Mouse (Mus musculus): Measurements from ENCODE around the gene Prpf19. TPM values are rescaled to one million over a fixed set of nuclear protein-coding genes. Genes with fewer than 3 reads are reported as not detected.

Gene Prpf19
- polyA plus RNA-seq, 1 experiment from 2014 or later: 58.4 TPM

DNA sequence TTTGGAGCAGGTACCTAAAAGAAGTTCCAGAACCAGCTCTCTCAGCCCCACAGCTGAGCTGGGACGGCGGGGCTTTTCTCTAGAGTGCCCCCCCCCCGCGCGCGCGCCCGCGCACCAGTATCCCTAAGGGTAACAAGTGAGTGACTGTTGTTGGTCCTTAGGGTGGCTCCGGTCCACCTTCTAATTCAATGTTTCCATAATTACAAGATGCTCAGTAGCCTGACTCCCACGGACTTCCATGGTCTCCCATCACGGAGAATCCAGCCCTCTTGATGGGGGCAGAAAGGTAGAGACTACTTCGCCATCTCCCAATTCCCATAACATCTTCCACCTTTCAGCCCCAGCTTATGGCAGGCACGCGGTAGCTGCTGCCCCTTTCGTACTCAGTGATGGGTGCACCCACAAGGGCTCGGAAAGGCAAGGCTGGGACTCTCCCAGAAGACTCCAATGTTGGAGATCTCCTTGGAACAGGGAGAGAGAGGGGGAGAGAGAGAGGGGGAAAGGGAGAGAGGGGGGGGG lies 26.3 kb upstream of the Prpf19 start:
- Histone ChIP-seq H3K4me1 (ENCODE audit: control insufficient read depth, insufficient read depth, low read length) (peaks cover 17% of the 10 kb centered on the region), H3K9me3 (ENCODE audit: control insufficient read depth, low read length) (no peaks in the 10 kb centered on the region), H3K27me3 (ENCODE audit: control insufficient read depth, insufficient read depth, low read length) (no peaks in the 10 kb centered on the region), H3K9ac (ENCODE audit: low read length) (peak overlapping the region; percentile 96), H3K4me3 (ENCODE audit: low read depth, low read length) (peak overlapping the region; percentile 86), H3K27ac (ENCODE audit: low read depth, low read length) (0 out of 2 replicates have a peak overlapping the region, but pooled peaks have one; percentile 93), H3K36me3 (ENCODE audit: control insufficient read depth, insufficient read depth, low read length) (peaks cover 35% of the 10 kb centered on the region), H3K4me2 (peak overlapping the region; percentile 90)
- DNase-seq (ENCODE audit: low spot score, missing footprints): peak; percentile 95
- WGBS: 1% methylated on average over 17 of the region's 17 CpGs
- ATAC-seq (ENCODE audit: low FRiP score): peak; percentile 43

- WGBS: under 1% methylated on average over 43 of the region's 43 CpGs
- no peaks in the 10 kb centered on the region for H3K27me3 ChIP-seq (ENCODE audit: control insufficient read depth, insufficient read depth, low read length)
- H3K4me1 ChIP-seq (ENCODE audit: control insufficient read depth, insufficient read depth, low read length): peaks cover 17% of the 10 kb centered on the region
- peak overlapping the region; percentile 93 for H3K27ac ChIP-seq (ENCODE audit: low read depth, low read length)
- peak overlapping the region; percentile 96 for H3K9ac ChIP-seq (ENCODE audit: low read length)
- H3K36me3 ChIP-seq (ENCODE audit: control insufficient read depth, insufficient read depth, low read length): peaks cover 32% of the 10 kb centered on the region
- H3K4me2 ChIP-seq: peak overlapping the region; percentile 90
- ATAC-seq (ENCODE audit: low FRiP score) (peak; percentile 95), DNase-seq (ENCODE audit: low spot score, missing footprints) (peak; percentile 98)
- peak overlapping the region; percentile 86 for H3K4me3 ChIP-seq (ENCODE audit: low read depth, low read length)
- no peaks in the 10 kb centered on the region for H3K9me3 ChIP-seq (ENCODE audit: control insufficient read depth, low read length)
These were observed 25.7 kb upstream of the Prpf19 start for GRCm38 (mm10) chr19:10869241-10869885.

GRCm38 (mm10) chr19:10869886-10870527 lies 25.0 kb upstream of the Prpf19 start, which contains the start of gene Tmem132a:
Tmem132a (minus strand) TSS chr19:10869940.
- WGBS: 6% methylated on average over 8 of the region's 8 CpGs
- peak within 1 kb of the TSS; percentile 96 for H3K9ac ChIP-seq (ENCODE audit: low read length)
- peaks cover 17% of the 10 kb centered on the region for H3K4me1 ChIP-seq (ENCODE audit: control insufficient read depth, insufficient read depth, low read length)
- H3K4me2 ChIP-seq: peak within 1 kb of the TSS; percentile 90
- no peaks in the 10 kb centered on the region for H3K27me3 ChIP-seq (ENCODE audit: control insufficient read depth, insufficient read depth, low read length)
- peak; percentile 53 for ATAC-seq (ENCODE audit: low FRiP score)
- H3K27ac ChIP-seq (ENCODE audit: low read depth, low read length): peak within 1 kb of the TSS; percentile 93
- H3K36me3 ChIP-seq (ENCODE audit: control insufficient read depth, insufficient read depth, low read length): peaks cover 28% of the 10 kb centered on the region
- H3K9me3 ChIP-seq (ENCODE audit: control insufficient read depth, low read length): no peaks in the 10 kb centered on the region
- H3K4me3 ChIP-seq (ENCODE audit: low read depth, low read length): peak within 1 kb of the TSS; percentile 86
- DNase-seq (ENCODE audit: low spot score, missing footprints): no peak

DNA sequence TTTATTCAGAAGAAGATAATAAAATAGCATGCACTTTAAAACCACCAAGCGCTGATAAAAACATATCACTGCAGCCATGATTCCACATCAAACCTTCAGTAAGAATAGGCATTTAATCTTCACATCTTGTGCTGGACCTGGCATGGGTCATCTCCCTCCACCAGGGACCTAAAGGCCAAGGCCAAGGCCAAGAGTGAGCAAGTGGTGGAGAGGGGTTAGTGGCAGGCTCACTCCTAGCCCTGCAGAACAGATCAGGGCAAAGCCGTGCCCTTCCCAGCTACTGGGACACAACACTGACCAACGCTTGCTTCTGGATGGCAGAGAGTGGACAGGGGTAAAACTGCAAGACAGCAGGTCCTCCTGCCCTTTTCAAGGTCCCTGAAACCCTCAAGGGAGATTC lies 24.4 kb upstream of the Prpf19 start:
- no peak overlapping the region for H3K9ac ChIP-seq (ENCODE audit: low read length)

DNA sequence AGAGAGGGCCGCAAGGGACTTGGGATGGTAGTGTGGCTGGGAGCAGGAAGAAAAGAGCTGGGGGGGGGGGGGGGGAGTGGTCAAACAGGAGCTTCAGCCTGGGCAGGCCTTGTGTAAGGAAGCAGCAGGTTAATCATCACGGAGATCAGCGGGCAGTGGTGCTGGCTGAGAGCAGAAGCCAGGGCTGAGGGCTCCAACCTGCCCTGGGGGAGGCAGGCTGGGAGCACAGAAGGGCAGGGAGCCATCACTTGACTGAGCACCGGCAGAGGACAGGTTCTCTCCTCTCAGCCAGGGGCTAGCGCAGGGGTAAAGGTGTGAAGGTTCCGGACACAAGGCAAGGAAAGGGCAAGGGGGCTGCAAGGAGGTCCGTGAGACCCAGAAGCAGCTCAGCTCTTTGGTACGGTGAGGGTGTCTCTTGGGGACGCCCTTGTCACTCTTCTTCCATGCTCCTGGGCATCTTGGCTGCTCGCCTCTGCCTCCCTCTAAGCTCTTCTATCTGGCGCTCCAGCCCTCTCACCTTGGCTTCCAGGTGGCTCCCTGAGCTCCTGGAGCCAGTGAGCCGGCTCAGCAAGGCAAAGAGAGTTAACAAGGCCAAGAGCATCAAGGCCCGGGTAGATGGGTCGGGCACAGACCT lies 23.6 kb upstream of the Prpf19 start:
- DNase-seq (ENCODE audit: low spot score, missing footprints): no peak
- Histone ChIP-seq H3K4me2 (no peak overlapping the region), H3K4me1 (ENCODE audit: control insufficient read depth, insufficient read depth, low read length) (peaks cover 17% of the 10 kb centered on the region), H3K9ac (ENCODE audit: low read length) (no peak overlapping the region), H3K4me3 (ENCODE audit: low read depth, low read length) (no peak overlapping the region), H3K36me3 (ENCODE audit: control insufficient read depth, insufficient read depth, low read length) (peaks cover 17% of the 10 kb centered on the region), H3K27ac (ENCODE audit: low read depth, low read length) (no peak overlapping the region), H3K9me3 (ENCODE audit: control insufficient read depth, low read length) (no peaks in the 10 kb centered on the region), H3K27me3 (ENCODE audit: control insufficient read depth, insufficient read depth, low read length) (no peaks in the 10 kb centered on the region)
- ATAC-seq (ENCODE audit: low FRiP score): no peak
- 78% methylated on average over 14 of the region's 14 CpGs for WGBS

More for the DNA sequence above, 24.4 kb upstream of the Prpf19 start:
- no peak overlapping the region for H3K4me3 ChIP-seq (ENCODE audit: low read depth, low read length)
- no peak overlapping the region for H3K27ac ChIP-seq (ENCODE audit: low read depth, low read length)
- H3K9me3 ChIP-seq (ENCODE audit: control insufficient read depth, low read length): no peaks in the 10 kb centered on the region
- H3K4me2 ChIP-seq: no peak overlapping the region
- WGBS: 89% methylated on average over 3 of the region's 3 CpGs
- H3K4me1 ChIP-seq (ENCODE audit: control insufficient read depth, insufficient read depth, low read length): peaks cover 17% of the 10 kb centered on the region
- H3K36me3 ChIP-seq (ENCODE audit: control insufficient read depth, insufficient read depth, low read length): peaks cover 21% of the 10 kb centered on the region
- DNase-seq (ENCODE audit: low spot score, missing footprints): no peak
- ATAC-seq (ENCODE audit: low FRiP score): no peak
- no peaks in the 10 kb centered on the region for H3K27me3 ChIP-seq (ENCODE audit: control insufficient read depth, insufficient read depth, low read length)

GRCm38 (mm10) chr19:10878201-10878837 lies 16.7 kb upstream of the Prpf19 start:
- Histone ChIP-seq H3K27me3 (ENCODE audit: control insufficient read depth, insufficient read depth, low read length) (no peaks in the 10 kb centered on the region), H3K4me1 (ENCODE audit: control insufficient read depth, insufficient read depth, low read length) (peaks cover 12% of the 10 kb centered on the region; the same call in 1 of the 2 replicates), H3K4me3 (ENCODE audit: low read depth, low read length) (no peak overlapping the region), H3K36me3 (ENCODE audit: control insufficient read depth, insufficient read depth, low read length) (peaks cover 7% of the 10 kb centered on the region), H3K9ac (ENCODE audit: low read length) (no peak overlapping the region), H3K4me2 (no peak overlapping the region), H3K9me3 (ENCODE audit: control insufficient read depth, low read length) (no peaks in the 10 kb centered on the region), H3K27ac (ENCODE audit: low read depth, low read length) (no peak overlapping the region)
- ATAC-seq (ENCODE audit: low FRiP score) (no peak), DNase-seq (ENCODE audit: low spot score, missing footprints) (peak; percentile 10)
- WGBS: 93% methylated on average over 7 of the region's 7 CpGs

- Histone ChIP-seq H3K4me2 (peak overlapping the region; percentile 83), H3K27ac (ENCODE audit: low read depth, low read length) (peak overlapping the region; percentile 95), H3K4me1 (ENCODE audit: control insufficient read depth, insufficient read depth, low read length) (peaks cover 12% of the 10 kb centered on the region; the same call in 1 of the 2 replicates), H3K4me3 (ENCODE audit: low read depth, low read length) (peak overlapping the region; percentile 49), H3K9me3 (ENCODE audit: control insufficient read depth, low read length) (peaks cover 2% of the 10 kb centered on the region; the same call in 1 of the 2 replicates), H3K9ac (ENCODE audit: low read length) (peak overlapping the region; percentile 88), H3K27me3 (ENCODE audit: control insufficient read depth, insufficient read depth, low read length) (no peaks in the 10 kb centered on the region), H3K36me3 (ENCODE audit: control insufficient read depth, insufficient read depth, low read length) (no peaks in the 10 kb centered on the region)
- DNase-seq (ENCODE audit: low spot score, missing footprints): peak; percentile 87
- no peak for ATAC-seq (ENCODE audit: low FRiP score)
- WGBS: 41% methylated on average over 7 of the region's 7 CpGs
These were observed 14.7 kb upstream of the Prpf19 start for GRCm38 (mm10) chr19:10880085-10880974.

DNA sequence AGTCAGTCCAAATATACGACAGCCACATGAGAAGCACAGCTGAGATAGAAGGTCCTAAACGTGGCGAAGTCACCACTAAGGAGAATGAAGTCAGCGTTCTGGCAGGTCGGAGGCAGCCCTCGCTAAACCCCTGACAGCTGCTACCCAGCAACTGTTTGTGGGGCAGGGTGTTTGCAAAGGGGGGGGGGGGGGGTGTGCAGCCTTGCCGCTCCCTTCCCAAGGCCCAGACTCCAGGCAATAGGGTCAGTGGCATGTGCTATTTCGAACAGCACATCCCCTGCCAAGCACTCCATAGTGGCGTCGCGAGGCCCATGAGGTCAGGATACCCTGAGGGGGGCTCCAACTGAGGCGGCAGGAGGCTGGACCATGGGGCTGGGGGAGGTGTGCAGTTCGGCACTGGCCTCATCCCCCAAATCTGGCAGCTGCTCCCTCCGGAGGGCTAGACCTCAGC lies 14.0 kb upstream of the Prpf19 start:
- no peaks in the 10 kb centered on the region for H3K27me3 ChIP-seq (ENCODE audit: control insufficient read depth, insufficient read depth, low read length)
- H3K36me3 ChIP-seq (ENCODE audit: control insufficient read depth, insufficient read depth, low read length): no peaks in the 10 kb centered on the region
- ATAC-seq (ENCODE audit: low FRiP score): no peak
- H3K9ac ChIP-seq (ENCODE audit: low read length): peak overlapping the region; percentile 88
- peak overlapping the region; percentile 83 for H3K4me2 ChIP-seq
- peak overlapping the region; percentile 49 for H3K4me3 ChIP-seq (ENCODE audit: low read depth, low read length)
- peak overlapping the region; percentile 95 for H3K27ac ChIP-seq (ENCODE audit: low read depth, low read length)
- peaks cover 12% of the 10 kb centered on the region; the same call in 1 of the 2 replicates for H3K4me1 ChIP-seq (ENCODE audit: control insufficient read depth, insufficient read depth, low read length)
- H3K9me3 ChIP-seq (ENCODE audit: control insufficient read depth, low read length): peaks cover 2% of the 10 kb centered on the region; the same call in 1 of the 2 replicates
- WGBS: 2% methylated on average over 14 of the region's 14 CpGs
- no peak for DNase-seq (ENCODE audit: low spot score, missing footprints)
